Mouse (Mus musculus) cerebellum, adult 2 months (tissue): ENCODE results near the gene Cenpp. TPM values are rescaled to one million over a fixed set of nuclear protein-coding genes. Genes with fewer than 3 reads are reported as not detected.

ENCODE experiments used
- DNase-seq, 2 experiments: peaks; one replicate each; pipeline ENCODE4 v3.0.0; 2021
- H3K27ac ChIP-seq: fragments of 200-500 bp; 2 replicates; pipeline ENCODE4 v1.5.1; 2012; ENCODE audit warnings: low read length, control low read depth, inconsistent platforms; ENCODE audit not compliant: insufficient read depth
- H3K27me3 ChIP-seq: fragments of 200-500 bp; 2 replicates; pipeline ENCODE4 v1.6.1; 2012; ENCODE audit warnings: inconsistent platforms, mild to moderate bottlenecking, low read length, moderate library complexity; ENCODE audit not compliant: control insufficient read depth, insufficient read depth
- H3K4me1 ChIP-seq: fragments of 200-500 bp; 2 replicates; pipeline ENCODE4 v1.6.1; 2011; ENCODE audit warnings: low read length; ENCODE audit not compliant: control insufficient read depth, insufficient read depth
- H3K4me3 ChIP-seq: fragments of 200-500 bp; replicated peaks from 2 replicates; pipeline ENCODE3; 2011; ENCODE audit warnings: mild to moderate bottlenecking, low read depth, low read length, control low read depth; ENCODE audit not compliant: insufficient read depth
- CTCF ChIP-seq: fragments of 200-500 bp; IDR thresholded peaks from 2 replicates; pipeline ENCODE4 v1.5.1; 2011; ENCODE audit warnings: low read depth, mild to moderate bottlenecking, control low read depth, low read length, moderate library complexity, borderline replicate concordance; ENCODE audit not compliant: insufficient read depth
- POLR2A ChIP-seq: fragments of 200-500 bp; IDR thresholded peaks from 2 replicates; pipeline ENCODE4 v1.6.1; 2011; ENCODE audit warnings: low read length, control low read depth, borderline replicate concordance; ENCODE audit not compliant: insufficient read depth
- WGBS: fragments of 180-500 bp; shearing (Covaris S2); methylation state at CpG from one replicate; pipeline ENCODE4 v1.1.7; 2018; 5-methylcytosine and 5-hydroxymethylcytosine counted together
- polyA plus RNA-seq: library from polyadenylated mRNA; depleted of rRNA; stranded (reverse); fragments of >200 nt; gene quantifications from 2 replicates; pipeline ENCODE4 v1.2.3, GENCODE M21; 2012

Cenpp gene
- polyA plus RNA-seq, 1 experiment = 0.98 TPM

DNA sequence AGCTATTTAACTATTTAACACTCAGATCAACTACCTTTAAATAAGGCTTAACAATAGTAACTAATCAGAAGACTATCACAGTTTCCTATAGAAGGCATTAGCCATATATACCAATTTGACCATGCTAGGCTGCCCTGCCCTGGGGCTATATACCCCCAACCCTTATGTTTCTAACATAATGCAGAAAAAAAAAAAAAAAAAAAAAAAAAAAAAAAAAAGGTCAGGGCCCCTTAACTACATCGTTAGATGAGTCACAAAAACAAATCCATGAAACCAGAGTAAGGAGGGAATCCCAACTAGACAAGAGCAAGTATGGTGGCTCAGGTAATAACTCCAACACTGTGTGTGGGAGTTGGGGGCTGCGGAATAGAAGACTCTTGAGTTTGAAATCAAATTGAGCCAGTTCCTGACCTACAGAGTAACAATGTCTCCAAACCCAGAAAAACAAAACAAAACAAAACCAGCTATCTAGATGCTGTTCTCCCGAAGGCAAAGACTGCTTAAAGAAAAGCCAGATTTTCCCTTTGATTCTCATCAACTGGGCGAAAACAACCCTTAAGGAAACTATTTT lies 719 bp downstream of the Cenpp start:
- no peaks in the 10 kb centered on the region for H3K27me3 ChIP-seq
- no peak overlapping the region for H3K4me3 ChIP-seq
- 3% methylated on average over 4 of the region's 4 CpGs for WGBS

DNA sequence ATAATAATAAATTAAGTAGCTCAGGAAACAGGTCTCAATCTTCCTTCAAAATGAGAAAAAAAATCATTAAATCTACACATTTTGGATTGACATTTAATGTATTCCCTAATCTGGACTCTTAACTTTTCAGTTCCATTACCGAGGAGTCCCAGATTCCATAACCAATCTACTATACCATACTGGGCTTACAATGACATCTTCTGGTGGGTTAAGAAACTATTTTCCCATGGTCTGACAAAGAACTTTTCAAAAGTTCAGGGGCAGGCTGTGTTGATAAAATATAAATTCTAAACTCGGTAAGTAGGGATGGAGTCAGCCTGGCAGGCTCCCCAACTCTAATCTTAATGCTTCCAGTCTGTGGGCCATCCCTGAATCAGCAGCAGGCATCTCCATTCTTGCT lies 1.4 kb downstream of the Cenpp start:
- H3K27ac ChIP-seq = no peak overlapping the region
- H3K4me1 ChIP-seq = no peaks in the 10 kb centered on the region
- WGBS = 17% methylated on average over 2 of the region's 2 CpGs
- DNase-seq = no peak
- H3K4me3 ChIP-seq = no peak overlapping the region
- TF ChIP-seq POLR2A (no peak), CTCF (no peak)
- no peaks in the 10 kb centered on the region for H3K27me3 ChIP-seq

More for the DNA sequence above, 719 bp downstream of the Cenpp start:
- Histone ChIP-seq H3K27ac (no peak overlapping the region), H3K4me1 (no peaks in the 10 kb centered on the region)
- no peak for DNase-seq
- no peak for TF ChIP-seq POLR2A
- TF ChIP-seq CTCF = no peak

DNA sequence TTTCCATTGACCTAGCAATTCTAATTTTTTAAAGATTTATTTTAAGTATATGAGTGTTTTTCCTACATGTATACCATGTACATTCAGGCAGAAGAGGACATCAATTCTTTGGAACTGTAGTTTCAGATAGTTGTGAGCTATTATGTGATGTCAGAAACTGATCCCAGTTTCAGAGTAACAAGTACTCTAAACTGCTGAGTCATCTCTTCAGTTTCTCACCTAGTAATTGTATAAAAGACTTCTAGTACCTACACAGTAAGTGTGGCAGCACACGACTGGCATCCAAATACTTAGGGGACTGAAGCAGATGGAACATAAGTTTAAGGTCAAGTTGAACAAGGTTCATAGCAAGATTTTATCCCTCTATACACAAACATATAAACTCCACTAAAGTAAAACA lies 6.6 kb downstream of the Cenpp start:
- Histone ChIP-seq H3K27me3 (no peaks in the 10 kb centered on the region), H3K4me3 (no peak overlapping the region), H3K27ac (no peak overlapping the region), H3K4me1 (no peaks in the 10 kb centered on the region)
- 87% methylated on average over 1 of the region's 1 CpGs for WGBS
- no peak for TF ChIP-seq CTCF
- TF ChIP-seq POLR2A = no peak
- no peak for DNase-seq

DNA sequence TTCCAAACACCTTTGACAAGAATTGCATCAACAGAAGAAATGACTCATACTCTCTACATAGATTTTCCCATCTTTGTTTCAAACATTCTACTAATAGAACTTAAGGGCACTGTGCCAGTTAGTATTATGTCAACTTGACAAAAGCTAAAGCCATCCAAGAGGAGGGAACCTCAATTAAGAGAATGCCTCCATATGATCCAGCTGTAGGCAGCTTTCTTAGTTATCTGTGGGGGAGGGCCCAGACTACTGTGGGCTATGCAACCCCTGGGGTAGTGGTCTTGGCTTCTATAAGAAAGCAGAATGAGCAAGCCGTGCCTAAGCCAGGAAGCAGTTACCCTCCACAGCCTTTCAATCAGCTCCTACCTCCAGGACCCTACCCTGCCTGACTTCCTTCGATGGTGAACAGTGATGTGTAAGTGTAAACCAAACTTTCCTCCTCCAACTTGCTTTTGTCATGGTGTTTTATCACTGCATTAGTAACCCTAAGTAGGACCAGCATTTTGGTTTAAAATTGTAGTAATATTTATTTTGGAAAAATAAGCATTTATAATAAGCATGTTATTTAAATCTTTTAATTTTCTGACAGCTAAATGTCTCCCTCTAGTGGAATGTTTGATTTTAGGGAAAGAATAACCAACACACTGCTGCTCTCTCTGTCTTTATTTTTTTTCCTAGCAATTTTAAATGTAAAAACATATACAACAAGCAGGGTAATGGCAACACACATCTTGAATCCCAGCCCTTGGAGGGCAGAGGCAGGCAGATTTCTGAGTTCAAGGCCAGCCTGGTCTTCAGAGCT lies 7.7 kb downstream of the Cenpp start:
- Histone ChIP-seq H3K4me3 (no peak overlapping the region), H3K4me1 (no peaks in the 10 kb centered on the region), H3K27me3 (no peaks in the 10 kb centered on the region), H3K27ac (no peak overlapping the region)
- 66% methylated on average over 2 of the region's 2 CpGs for WGBS
- DNase-seq = no peak
- TF ChIP-seq POLR2A (no peak), CTCF (peak; percentile 21; the same call in 1 of the 2 replicates)

DNA sequence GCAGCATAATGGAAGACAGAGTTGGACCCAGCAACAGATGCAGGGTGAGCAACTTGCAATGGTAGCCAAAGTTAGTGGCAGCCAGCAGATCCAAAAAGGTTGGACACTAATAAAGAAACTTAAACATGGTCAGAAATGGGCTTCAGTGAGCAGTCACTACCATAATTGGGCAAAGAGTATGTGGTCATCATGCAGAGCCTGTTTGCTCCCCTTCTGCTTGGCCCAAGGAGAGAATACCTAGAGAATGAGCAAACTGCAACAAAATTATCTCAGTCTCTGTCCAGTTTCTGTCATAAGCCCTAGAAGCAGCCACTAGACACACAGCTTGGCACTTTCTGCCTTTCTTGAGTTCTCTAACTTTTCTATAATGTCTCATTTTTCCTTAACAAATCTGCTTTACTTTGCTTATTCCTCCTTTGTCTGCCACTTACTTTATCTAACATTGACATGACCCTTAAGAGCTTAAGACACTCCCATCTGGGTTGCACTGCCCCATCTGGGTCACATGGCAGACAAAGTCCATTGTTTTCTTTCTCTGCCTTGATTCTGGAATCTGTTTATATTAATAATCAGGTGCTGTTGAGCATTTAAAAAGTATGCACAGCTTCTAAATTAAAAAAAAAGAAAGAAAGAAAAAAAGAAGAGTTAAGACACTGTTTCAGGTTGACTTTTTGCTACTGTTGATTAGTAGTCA lies 8.8 kb downstream of the Cenpp start:
- Histone ChIP-seq H3K4me3 (no peak overlapping the region), H3K27me3 (no peaks in the 10 kb centered on the region), H3K27ac (no peak overlapping the region), H3K4me1 (no peaks in the 10 kb centered on the region)
- TF ChIP-seq POLR2A (no peak), CTCF (no peak)
- DNase-seq = no peak

DNA sequence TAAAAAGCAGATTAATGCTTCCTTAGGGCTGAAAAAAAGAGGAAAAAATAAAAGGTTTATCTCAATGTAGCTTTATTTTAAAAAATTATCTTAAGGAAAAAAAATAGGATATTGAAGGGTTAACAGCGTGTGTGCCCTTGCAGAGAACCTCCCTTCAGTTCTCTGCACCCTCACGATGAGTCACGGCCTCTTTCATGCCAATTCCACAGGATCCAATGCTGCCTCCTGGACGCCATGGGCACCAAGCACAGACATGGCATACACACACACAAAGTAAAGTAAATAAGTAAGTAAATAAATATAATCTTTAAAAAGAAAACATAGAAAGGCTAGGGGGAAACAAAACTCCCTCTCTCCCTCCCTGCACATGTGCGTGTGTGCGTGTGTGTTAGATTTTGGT lies 9.9 kb downstream of the Cenpp start:
- Histone ChIP-seq H3K4me3 (no peak overlapping the region), H3K27ac (no peak overlapping the region), H3K27me3 (no peaks in the 10 kb centered on the region), H3K4me1 (no peaks in the 10 kb centered on the region)
- TF ChIP-seq POLR2A (no peak), CTCF (no peak)
- no peak for DNase-seq
- WGBS = 53% methylated on average over 6 of the region's 6 CpGs

DNA sequence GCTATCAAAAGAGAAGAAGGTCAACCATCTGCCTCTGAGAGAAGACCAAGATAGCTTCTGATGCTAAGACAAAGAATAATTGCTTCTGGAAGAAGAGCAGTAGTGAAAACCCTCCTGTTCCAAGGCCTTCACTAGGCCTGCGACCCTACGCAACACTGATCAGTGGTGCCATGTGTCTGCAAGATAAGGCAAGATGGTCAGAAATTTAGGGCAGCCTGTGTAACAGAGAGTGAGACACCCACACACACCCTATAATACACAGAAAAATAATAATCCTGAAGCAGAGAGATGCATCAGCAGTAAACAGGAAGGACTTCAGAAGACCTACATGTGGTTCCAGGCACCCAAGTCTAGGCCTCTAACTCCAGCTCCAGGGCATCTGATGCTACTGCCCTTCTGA lies 12.6 kb downstream of the Cenpp start:
- no peak overlapping the region for H3K4me3 ChIP-seq
- no peak for DNase-seq
- H3K4me1 ChIP-seq = no peaks in the 10 kb centered on the region
- no peak for TF ChIP-seq POLR2A
- no peak for TF ChIP-seq CTCF
- H3K27ac ChIP-seq = no peak overlapping the region
- no peaks in the 10 kb centered on the region for H3K27me3 ChIP-seq
- WGBS = 94% methylated on average over 2 of the region's 2 CpGs
